In the genomic region with DNA sequence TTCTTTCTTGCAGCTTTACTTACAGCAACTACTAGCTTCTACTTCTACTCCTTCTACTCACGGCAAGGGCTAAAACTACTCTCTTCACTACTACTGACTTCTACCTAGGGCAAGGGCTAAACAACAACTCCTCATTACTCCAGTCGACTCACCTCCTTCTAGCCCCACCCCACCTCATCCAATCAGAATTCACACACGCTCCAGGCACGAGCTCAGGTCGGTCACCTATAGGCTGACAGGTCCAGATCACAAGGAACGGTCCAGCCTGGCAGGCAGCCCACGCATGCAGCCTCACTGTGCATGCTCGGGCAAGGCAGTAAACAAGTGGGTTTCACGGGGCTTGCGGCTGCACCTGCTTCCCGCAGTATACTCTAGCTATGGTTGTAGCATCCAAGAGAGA, we compare ENCODE assay signal across 17 mouse cellular contexts. TPM values are rescaled to one million over a fixed set of nuclear protein-coding genes. Genes with fewer than 3 reads are reported as not detected.
"Had no signal": no experiment of that assay in that cellular context is flagged by ENCODE, and none has a peak within 500 bp of the region (broad histone marks: within the 10 kb centered on the region; RNA-seq: fewer than 3 reads in every experiment).

No protein-coding gene starts in this region.

RNA-seq across cellular contexts. Expression of a gene that starts 26.2 kb away (rescaled TPM):
- total RNA-seq: heart, postnatal 10 days; heart, postnatal 14 days; heart, postnatal 25 days; heart, postnatal 36 days; heart, postnatal 4 days; hematopoietic stem cell, adult 5-6 weeks; hindbrain, postnatal 0 days; layer of hippocampus, adult 18-20 months; layer of hippocampus, adult 2 months; layer of hippocampus, adult 8-10 months; layer of hippocampus, postnatal 10 days; layer of hippocampus, postnatal 14 days; layer of hippocampus, postnatal 25 days; layer of hippocampus, postnatal 36 days; left cerebral cortex, adult 18-20 months; left cerebral cortex, adult 2 months; left cerebral cortex, adult 8-10 months had no signal
